Mouse (Mus musculus) heart, postnatal 36 days (tissue): ENCODE measurements around the gene Syngr3. TPM values are rescaled to one million over a fixed set of nuclear protein-coding genes. Genes with fewer than 3 reads are reported as not detected.

Experiments
- total RNA-seq, 2 experiments: library from RNA; stranded (reverse); gene quantifications; 2 replicates each; pipeline ENCODE4 v1.2.3; 2021

The Syngr3 gene
- total RNA-seq, 2 experiments from 2014 or later, result 0.14 to 0.22 TPM

Other genes with a start within 250 kb of the Syngr3 start
- 1 to 10 TPM; 1.1 to 1.4 TPM for gene Dnase1l2, start 246.8 kb downstream of the Syngr3 start, total RNA-seq
- 10 to 100 TPM; 11.0 to 12.4 TPM for gene E4f1, start 219.6 kb downstream of the Syngr3 start, total RNA-seq
- 10 to 100 TPM; 39.1 to 41.9 TPM for gene Pgp, start 219.6 kb downstream of the Syngr3 start, total RNA-seq
- not detected for gene Bricd5, start 216.1 kb downstream of the Syngr3 start, total RNA-seq
- gene Mlst8, start 210.9 kb downstream of the Syngr3 start, total RNA-seq, result 1 to 10 TPM; 8.1 to 9.0 TPM
- gene Caskin1, start 201.4 kb downstream of the Syngr3 start, total RNA-seq, result under 1 TPM; 0.11 to 0.14 TPM
- gene Traf7, start 162.0 kb downstream of the Syngr3 start, total RNA-seq, result 10 to 100 TPM; 45.7 to 51.6 TPM
- not detected for gene Rab26, start 155.7 kb downstream of the Syngr3 start, total RNA-seq
- 10 to 100 TPM; 45.4 to 45.6 TPM for gene Pkd1, start 140.1 kb downstream of the Syngr3 start, total RNA-seq
- gene Tsc2, start 57.3 kb downstream of the Syngr3 start, total RNA-seq, result 100 to 1,000 TPM; 106 to 112 TPM
- 1 to 10 TPM; 3.3 to 4.1 TPM for gene Nthl1, start 57.3 kb downstream of the Syngr3 start, total RNA-seq
- gene Slc9a3r2, start 39.6 kb downstream of the Syngr3 start, total RNA-seq, result 100 to 1,000 TPM in 1 of 2 experiments, 10 to 100 TPM in 1; 91.1 to 140 TPM
- gene Npw, start 31.5 kb downstream of the Syngr3 start, total RNA-seq, result not detected
- gene Zfp598, start 20.3 kb downstream of the Syngr3 start, total RNA-seq, result 10 to 100 TPM; 17.3 to 19.0 TPM
- 10 to 100 TPM; 19.3 to 22.8 TPM for gene Gfer, start 6.2 kb upstream of the Syngr3 start, total RNA-seq
- gene Noxo1, start 6.3 kb upstream of the Syngr3 start, total RNA-seq, result 1 to 10 TPM in 1 of 2 experiments, under 1 TPM in 1; 0.33 to 1.3 TPM
- 10 to 100 TPM; 16.3 to 17.7 TPM for gene Tbl3, start 17.7 kb upstream of the Syngr3 start, total RNA-seq
- not detected for gene Rnf151, start 28.1 kb upstream of the Syngr3 start, total RNA-seq
- gene Rps2, start 28.2 kb upstream of the Syngr3 start, total RNA-seq, result 100 to 1,000 TPM; 668 to 757 TPM
- gene Ndufb10, start 34.5 kb upstream of the Syngr3 start, total RNA-seq, result 1,000 to 10,000 TPM in 1 of 2 experiments, 100 to 1,000 TPM in 1; 979 to 1,034 TPM
- gene Rpl3l, start 37.9 kb upstream of the Syngr3 start, total RNA-seq, result 100 to 1,000 TPM; 400 to 416 TPM
- 100 to 1,000 TPM; 160 to 183 TPM for gene Msrb1, start 46.7 kb upstream of the Syngr3 start, total RNA-seq
- gene Hs3st6, start 63.0 kb upstream of the Syngr3 start, total RNA-seq, result not detected
- gene Meiob, start 114.3 kb upstream of the Syngr3 start, total RNA-seq, result not detected
- 100 to 1,000 TPM; 102 to 104 TPM for gene Hagh, start 150.2 kb upstream of the Syngr3 start, total RNA-seq
- gene Fahd1, start 160.4 kb upstream of the Syngr3 start, total RNA-seq, result 10 to 100 TPM; 72.0 to 76.5 TPM
- 1 to 10 TPM; 7.7 to 8.8 TPM for gene Igfals, start 176.0 kb upstream of the Syngr3 start, total RNA-seq
- gene Nubp2, start 196.4 kb upstream of the Syngr3 start, total RNA-seq, result 10 to 100 TPM; 20.0 to 22.4 TPM
- gene Spsb3, start 196.7 kb upstream of the Syngr3 start, total RNA-seq, result 10 to 100 TPM; 26.3 to 28.0 TPM
- gene Eme2, start 205.1 kb upstream of the Syngr3 start, total RNA-seq, result 10 to 100 TPM; 18.8 to 19.0 TPM
- 100 to 1,000 TPM; 103 to 113 TPM for gene Mrps34, start 205.2 kb upstream of the Syngr3 start, total RNA-seq
- gene Nme3, start 206.5 kb upstream of the Syngr3 start, total RNA-seq, result 10 to 100 TPM; 30.2 to 32.4 TPM
- gene Mapk8ip3, start 247.0 kb upstream of the Syngr3 start, total RNA-seq, result 10 to 100 TPM; 58.9 to 63.0 TPM